Mouse (Mus musculus) megakaryocyte-erythroid progenitor cell, adult 5 weeks (primary cell): Measurements from ENCODE around the gene Plek2. TPM values are rescaled to one million over a fixed set of nuclear protein-coding genes. Genes with fewer than 3 reads are reported as not detected.

Experiments used
- polyA plus RNA-seq: library from polyadenylated mRNA; stranded (reverse); fragments of >175 nt; gene quantifications from 2 replicates; pipeline ENCODE4 v1.2.3, GENCODE M21; 2012

The Plek2 gene
- polyA plus RNA-seq = 0.03 and 0.18 TPM in 2 replicates

GRCm38 (mm10) chr12:78906707-78907162 lies at the start of gene Plek2:
TSS of gene Plek2 (minus strand) at chr12:78906964.

GRCm38 (mm10) chr12:78861496-78862253 lies 45.1 kb downstream of the Plek2 start, which contains the start of the genes Atp6v1d and Eif2s1:
TSS of gene Atp6v1d (minus strand) at chr12:78861638.
TSS of gene Eif2s1 (plus strand) at chr12:78861819.

Other genes starting within 250 kb of the Plek2 start
- not detected in 2 replicates for gene Fam71d, start 215.4 kb downstream of the Plek2 start, polyA plus RNA-seq
- 0.56 and 0.86 TPM in 2 replicates for gene Mpp5, start 158.1 kb downstream of the Plek2 start, polyA plus RNA-seq
- 9.6 TPM in 2 replicates for gene Atp6v1d, start 45.3 kb downstream of the Plek2 start, polyA plus RNA-seq
- gene Eif2s1, start 45.1 kb downstream of the Plek2 start, polyA plus RNA-seq = 28.3 and 29.1 TPM in 2 replicates
- 27.0 and 40.8 TPM in 2 replicates for gene Tmem229b, start 100.7 kb upstream of the Plek2 start, polyA plus RNA-seq
- 0.05 and 0.13 TPM in 2 replicates for gene Plekhh1, start 122.2 kb upstream of the Plek2 start, polyA plus RNA-seq
- gene Pigh, start 182.7 kb upstream of the Plek2 start, polyA plus RNA-seq = 4.4 and 4.5 TPM in 2 replicates
- gene Arg2, start 223.8 kb upstream of the Plek2 start, polyA plus RNA-seq = not detected in 2 replicates